Mouse (Mus musculus): ENCODE results near the gene Tomm6.

DNA sequence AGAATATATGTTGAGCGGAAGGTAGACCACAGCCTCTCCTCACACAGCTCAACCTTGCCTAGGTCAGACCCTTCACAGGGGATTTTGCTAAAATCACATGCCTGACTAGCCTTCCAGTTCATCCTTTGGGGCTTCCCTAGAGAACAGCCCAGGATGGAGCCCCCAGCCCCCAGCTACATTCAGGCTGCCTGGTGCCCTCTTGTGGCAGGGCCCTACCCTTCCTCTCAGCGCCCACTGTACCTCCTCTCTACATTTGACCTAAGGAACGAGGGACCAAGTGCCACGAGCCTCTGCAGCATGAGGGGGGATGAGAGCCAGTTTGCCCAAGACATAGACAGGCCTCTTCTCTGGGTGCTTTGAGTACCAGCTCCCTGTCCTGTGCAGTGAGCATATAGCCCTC, 16.5 kb upstream of the Tomm6 start:
- no peak for TF ChIP-seq POLR2A (IDR thresholded peaks at IDR 0.05; ENCODE audit: extremely low read depth, insufficient read depth, low read length)
- TF ChIP-seq CTCF (IDR thresholded peaks at IDR 0.05; ENCODE audit: extremely low read depth, insufficient read depth, low read length): no peak
